Mouse (Mus musculus): Measurements from ENCODE around the gene Gm884. TPM values are rescaled to one million over a fixed set of nuclear protein-coding genes. Genes with fewer than 3 reads are reported as not detected.

The Gm884 gene
- polyA plus RNA-seq (2014; fragmentation: Nextera tagmentation; extraction: Ambion mirVana) = not detected in 2 replicates

GRCm38 (mm10) chr11:103621040-103621439 lies at the start of gene Gm884:
Gene Gm884 (minus strand): TSS chr11:103621140.
- H3K4me3 ChIP-seq (ENCODE audit: low read length) = no peak within 1 kb of the TSS
- H3K9ac ChIP-seq (ENCODE audit: low read depth, low read length) = no peak within 1 kb of the TSS
- no peaks in the 10 kb centered on the region for H3K27me3 ChIP-seq (ENCODE audit: control insufficient read depth, insufficient read depth, low read length)
- H3K9me3 ChIP-seq (ENCODE audit: control insufficient read depth, low read length) = no peaks in the 10 kb centered on the region
- no peaks in the 10 kb centered on the region for H3K36me3 ChIP-seq (ENCODE audit: control insufficient read depth, insufficient read depth, low read length)
- WGBS = 85% methylated on average over 9 of the region's 9 CpGs
- H3K4me1 ChIP-seq (ENCODE audit: control insufficient read depth, insufficient read depth, low read length) = no peaks in the 10 kb centered on the region
- H3K4me2 ChIP-seq (replicated peaks; ENCODE audit: low read depth, low read length) = no peak within 1 kb of the TSS
- no peak within 1 kb of the TSS for H3K27ac ChIP-seq (ENCODE audit: low read depth, low read length)
- ATAC-seq (ENCODE audit: low FRiP score, low TSS enrichment) = no peak

- peaks cover 4% of the 10 kb centered on the region; the same call in 1 of the 2 replicates for H3K27me3 ChIP-seq (ENCODE audit: control insufficient read depth, insufficient read depth, low read length)
- H3K27ac ChIP-seq (ENCODE audit: low read depth, low read length) = no peak overlapping the region
- ATAC-seq (ENCODE audit: low FRiP score, low TSS enrichment) = no peak
- 54% methylated on average over 13 of the region's 13 CpGs for WGBS
- H3K4me1 ChIP-seq (ENCODE audit: control insufficient read depth, insufficient read depth, low read length) = no peaks in the 10 kb centered on the region
- no peaks in the 10 kb centered on the region for H3K9me3 ChIP-seq (ENCODE audit: control insufficient read depth, low read length)
- no peak overlapping the region for H3K4me3 ChIP-seq (ENCODE audit: low read length)
- H3K4me2 ChIP-seq (replicated peaks; ENCODE audit: low read depth, low read length) = no peak overlapping the region
- no peak overlapping the region for H3K9ac ChIP-seq (ENCODE audit: low read depth, low read length)
- no peaks in the 10 kb centered on the region for H3K36me3 ChIP-seq (ENCODE audit: control insufficient read depth, insufficient read depth, low read length)
Measured at GRCm38 (mm10) chr11:103666907-103667426, 46.0 kb upstream of the Gm884 start.

GRCm38 (mm10) chr11:103666181-103666906 lies 45.4 kb upstream of the Gm884 start:
- Histone ChIP-seq H3K4me2 (replicated peaks; ENCODE audit: low read depth, low read length) (no peak overlapping the region), H3K9me3 (ENCODE audit: control insufficient read depth, low read length) (no peaks in the 10 kb centered on the region), H3K4me1 (ENCODE audit: control insufficient read depth, insufficient read depth, low read length) (no peaks in the 10 kb centered on the region), H3K27me3 (ENCODE audit: control insufficient read depth, insufficient read depth, low read length) (peaks cover 4% of the 10 kb centered on the region; the same call in 1 of the 2 replicates), H3K9ac (ENCODE audit: low read depth, low read length) (no peak overlapping the region), H3K27ac (ENCODE audit: low read depth, low read length) (no peak overlapping the region), H3K4me3 (ENCODE audit: low read length) (no peak overlapping the region), H3K36me3 (ENCODE audit: control insufficient read depth, insufficient read depth, low read length) (no peaks in the 10 kb centered on the region)
- ATAC-seq (ENCODE audit: low FRiP score, low TSS enrichment) = no peak
- 45% methylated on average over 10 of the region's 10 CpGs for WGBS

GRCm38 (mm10) chr11:103665695-103666094 lies 44.8 kb upstream of the Gm884 start:
- peaks cover 4% of the 10 kb centered on the region; the same call in 1 of the 2 replicates for H3K27me3 ChIP-seq (ENCODE audit: control insufficient read depth, insufficient read depth, low read length)
- no peak for ATAC-seq (ENCODE audit: low FRiP score, low TSS enrichment)
- H3K27ac ChIP-seq (ENCODE audit: low read depth, low read length) = no peak overlapping the region
- 65% methylated on average over 1 of the region's 1 CpGs for WGBS
- no peak overlapping the region for H3K4me3 ChIP-seq (ENCODE audit: low read length)
- no peaks in the 10 kb centered on the region for H3K9me3 ChIP-seq (ENCODE audit: control insufficient read depth, low read length)
- no peak overlapping the region for H3K4me2 ChIP-seq (replicated peaks; ENCODE audit: low read depth, low read length)
- H3K36me3 ChIP-seq (ENCODE audit: control insufficient read depth, insufficient read depth, low read length) = no peaks in the 10 kb centered on the region
- no peaks in the 10 kb centered on the region for H3K4me1 ChIP-seq (ENCODE audit: control insufficient read depth, insufficient read depth, low read length)
- H3K9ac ChIP-seq (ENCODE audit: low read depth, low read length) = no peak overlapping the region

GRCm38 (mm10) chr11:103663119-103663518 lies 42.2 kb upstream of the Gm884 start:
- Histone ChIP-seq H3K4me3 (ENCODE audit: low read length) (no peak overlapping the region), H3K4me2 (replicated peaks; ENCODE audit: low read depth, low read length) (no peak overlapping the region)
- 85% methylated on average over 8 of the region's 8 CpGs for WGBS

GRCm38 (mm10) chr11:103662546-103662945 lies 41.6 kb upstream of the Gm884 start:
- no peaks in the 10 kb centered on the region for H3K4me1 ChIP-seq (ENCODE audit: control insufficient read depth, insufficient read depth, low read length)
- no peaks in the 10 kb centered on the region for H3K36me3 ChIP-seq (ENCODE audit: control insufficient read depth, insufficient read depth, low read length)
- peaks cover 4% of the 10 kb centered on the region; the same call in 1 of the 2 replicates for H3K27me3 ChIP-seq (ENCODE audit: control insufficient read depth, insufficient read depth, low read length)
- no peak for ATAC-seq (ENCODE audit: low FRiP score, low TSS enrichment)
- no peak overlapping the region for H3K9ac ChIP-seq (ENCODE audit: low read depth, low read length)
- no peak overlapping the region for H3K4me2 ChIP-seq (replicated peaks; ENCODE audit: low read depth, low read length)
- 82% methylated on average over 5 of the region's 5 CpGs for WGBS
- H3K27ac ChIP-seq (ENCODE audit: low read depth, low read length) = no peak overlapping the region
- H3K9me3 ChIP-seq (ENCODE audit: control insufficient read depth, low read length) = no peaks in the 10 kb centered on the region
- H3K4me3 ChIP-seq (ENCODE audit: low read length) = no peak overlapping the region

More at GRCm38 (mm10) chr11:103663119-103663518, 42.2 kb upstream of the Gm884 start:
- H3K36me3 ChIP-seq (ENCODE audit: control insufficient read depth, insufficient read depth, low read length) = no peaks in the 10 kb centered on the region
- H3K9me3 ChIP-seq (ENCODE audit: control insufficient read depth, low read length) = no peaks in the 10 kb centered on the region
- no peak overlapping the region for H3K27ac ChIP-seq (ENCODE audit: low read depth, low read length)
- no peak for ATAC-seq (ENCODE audit: low FRiP score, low TSS enrichment)
- H3K9ac ChIP-seq (ENCODE audit: low read depth, low read length) = no peak overlapping the region
- H3K4me1 ChIP-seq (ENCODE audit: control insufficient read depth, insufficient read depth, low read length) = no peaks in the 10 kb centered on the region
- H3K27me3 ChIP-seq (ENCODE audit: control insufficient read depth, insufficient read depth, low read length) = peaks cover 4% of the 10 kb centered on the region; the same call in 1 of the 2 replicates

- Histone ChIP-seq H3K4me3 (ENCODE audit: low read length) (no peak overlapping the region), H3K4me1 (ENCODE audit: control insufficient read depth, insufficient read depth, low read length) (no peaks in the 10 kb centered on the region), H3K36me3 (ENCODE audit: control insufficient read depth, insufficient read depth, low read length) (no peaks in the 10 kb centered on the region), H3K4me2 (replicated peaks; ENCODE audit: low read depth, low read length) (no peak overlapping the region), H3K9ac (ENCODE audit: low read depth, low read length) (no peak overlapping the region), H3K9me3 (ENCODE audit: control insufficient read depth, low read length) (no peaks in the 10 kb centered on the region), H3K27ac (ENCODE audit: low read depth, low read length) (no peak overlapping the region), H3K27me3 (ENCODE audit: control insufficient read depth, insufficient read depth, low read length) (peaks cover 2% of the 10 kb centered on the region; the same call in 1 of the 2 replicates)
- ATAC-seq (ENCODE audit: low FRiP score, low TSS enrichment) = no peak
- 58% methylated on average over 4 of the region's 4 CpGs for WGBS
Measured at GRCm38 (mm10) chr11:103661863-103662262, 40.9 kb upstream of the Gm884 start.

GRCm38 (mm10) chr11:103658189-103658588 lies 37.2 kb upstream of the Gm884 start:
- Histone ChIP-seq H3K4me3 (ENCODE audit: low read length) (no peak overlapping the region), H3K4me1 (ENCODE audit: control insufficient read depth, insufficient read depth, low read length) (no peaks in the 10 kb centered on the region), H3K9ac (ENCODE audit: low read depth, low read length) (no peak overlapping the region), H3K4me2 (replicated peaks; ENCODE audit: low read depth, low read length) (no peak overlapping the region), H3K36me3 (ENCODE audit: control insufficient read depth, insufficient read depth, low read length) (no peaks in the 10 kb centered on the region), H3K27me3 (ENCODE audit: control insufficient read depth, insufficient read depth, low read length) (peaks cover 24% of the 10 kb centered on the region; the same call in 1 of the 2 replicates), H3K9me3 (ENCODE audit: control insufficient read depth, low read length) (no peaks in the 10 kb centered on the region), H3K27ac (ENCODE audit: low read depth, low read length) (no peak overlapping the region)
- ATAC-seq (ENCODE audit: low FRiP score, low TSS enrichment) = no peak
- WGBS = 88% methylated on average over 7 of the region's 7 CpGs

- no peaks in the 10 kb centered on the region for H3K36me3 ChIP-seq (ENCODE audit: control insufficient read depth, insufficient read depth, low read length)
- WGBS = 8% methylated on average over 3 of the region's 3 CpGs
- no peaks in the 10 kb centered on the region for H3K9me3 ChIP-seq (ENCODE audit: control insufficient read depth, low read length)
- 0 out of 2 replicates have a peak, but pooled peaks have one; percentile 60 for ATAC-seq (ENCODE audit: low FRiP score, low TSS enrichment)
- H3K4me3 ChIP-seq (ENCODE audit: low read length) = no peak overlapping the region
- no peaks in the 10 kb centered on the region for H3K4me1 ChIP-seq (ENCODE audit: control insufficient read depth, insufficient read depth, low read length)
- no peak overlapping the region for H3K9ac ChIP-seq (ENCODE audit: low read depth, low read length)
- H3K27ac ChIP-seq (ENCODE audit: low read depth, low read length) = no peak overlapping the region
- H3K4me2 ChIP-seq (replicated peaks; ENCODE audit: low read depth, low read length) = no peak overlapping the region
- H3K27me3 ChIP-seq (ENCODE audit: control insufficient read depth, insufficient read depth, low read length) = peaks cover 40% of the 10 kb centered on the region
Measured at GRCm38 (mm10) chr11:103656520-103656919, 35.6 kb upstream of the Gm884 start.

Measured in kidney, embryonic 14.5 days (tissue).